In genomic region chr1:172026201-172026901, GRCm38 (mm10) we compare ENCODE assay signal across 8 mouse cellular contexts. TPM values are rescaled to one million over a fixed set of nuclear protein-coding genes. Genes with fewer than 3 reads are reported as not detected.
DNase-seq lines count a peak whose midpoint lies in the region; ATAC-seq and TF ChIP-seq lines count a peak whose summit lies in the region.

No protein-coding gene starts in this region.

- ATAC-seq in forebrain, embryonic 11.5 days (replicated peaks; ENCODE audit: low FRiP score), result peak; percentile 63
- ATAC-seq in monocyte, adult 5-6 weeks (replicated peaks; ENCODE audit: insufficient number of reproducible peaks, low FRiP score, low TSS enrichment, poor library complexity, severe bottlenecking), result no peak

- H3K4me3 ChIP-seq in left cerebral cortex, adult 2 months, result peak overlapping the region; percentile 54
- H3K4me3 ChIP-seq in bone marrow macrophage, adult 2 months (ENCODE audit: insufficient read depth, low read length), result peak overlapping the region; percentile 64
- H3K4me3 ChIP-seq in forebrain, embryonic 11.5 days (ENCODE audit: low read depth, low read length), result peak overlapping the region; percentile 96
- peak overlapping the region; percentile 80 for H3K4me3 ChIP-seq in limb, embryonic 10.5 days

- H3K36me3 ChIP-seq in forebrain, embryonic 11.5 days (ENCODE audit: control insufficient read depth, insufficient read depth, low read length), result no peaks in the 10 kb centered on the region
- peaks cover 29% of the 10 kb centered on the region for H3K36me3 ChIP-seq in limb, embryonic 10.5 days

- no peaks in the 10 kb centered on the region for H3K4me1 ChIP-seq in bone marrow macrophage, adult 2 months (ENCODE audit: control insufficient read depth, insufficient read depth, low read length)
- H3K4me1 ChIP-seq in forebrain, embryonic 11.5 days (replicated peaks; ENCODE audit: control insufficient read depth, insufficient read depth, low read length), result peaks cover 46% of the 10 kb centered on the region
- peaks cover 50% of the 10 kb centered on the region for H3K4me1 ChIP-seq in limb, embryonic 10.5 days

- TF ChIP-seq CTCF in left cerebral cortex, adult 2 months (IDR thresholded peaks at IDR 0.05), result no peak
- no peak for TF ChIP-seq CTCF in bone marrow macrophage, adult 2 months (IDR thresholded peaks at IDR 0.05; ENCODE audit: low read depth, low read length)

- no peaks in the 10 kb centered on the region for H3K9me3 ChIP-seq in forebrain, embryonic 11.5 days (ENCODE audit: control insufficient read depth, low read length)
- no peaks in the 10 kb centered on the region for H3K9me3 ChIP-seq in limb, embryonic 10.5 days (replicated peaks)

- H3K4me2 ChIP-seq in forebrain, embryonic 11.5 days (ENCODE audit: low read depth, low read length, severe bottlenecking), result peak overlapping the region; percentile 82

- peak overlapping the region; percentile 87 for H3K27ac ChIP-seq in left cerebral cortex, adult 2 months
- H3K27ac ChIP-seq in bone marrow macrophage, adult 2 months (ENCODE audit: insufficient read depth, low read depth, low read length), result no peak overlapping the region
- peak overlapping the region; percentile 97 for H3K27ac ChIP-seq in forebrain, embryonic 11.5 days (ENCODE audit: low read depth, low read length)
- peak overlapping the region; percentile 95 for H3K27ac ChIP-seq in limb, embryonic 10.5 days

- no peak for TF ChIP-seq POLR2A in bone marrow macrophage, adult 2 months (IDR thresholded peaks at IDR 0.05; ENCODE audit: borderline replicate concordance, low read depth, low read length)

- H3K9ac ChIP-seq in forebrain, embryonic 11.5 days (ENCODE audit: low read length), result peak overlapping the region; percentile 99

- intact Hi-C loops in left cerebral cortex, adult 2 months (cut with DNase I), result no loop called here

- 2% methylated on average over 23 of the region's 23 CpGs for WGBS in forebrain, embryonic 11.5 days
- WGBS in limb, embryonic 10.5 days, result 6% methylated on average over 23 of the region's 23 CpGs

- no peaks in the 10 kb centered on the region for H3K27me3 ChIP-seq in forebrain, embryonic 11.5 days (ENCODE audit: control insufficient read depth, insufficient read depth, low read length)
- 0 out of 2 replicates have a peak, but pooled peaks cover 6% of the 10 kb centered on the region for H3K27me3 ChIP-seq in limb, embryonic 10.5 days (ENCODE audit: low read depth, poor library complexity, severe bottlenecking)

- DNase-seq in left cerebral cortex, adult 2 months (ENCODE audit: extremely low spot score in 1 of 2, low spot score in 2 of 2), result no peak
- no peak for DNase-seq in left cerebral cortex, adult 11 months (ENCODE audit: low spot score)
- peak; percentile 78 for DNase-seq in forebrain, embryonic 11.5 days (ENCODE audit: low spot score)
- peak; percentile 74 for DNase-seq in limb, embryonic 10.5 days (ENCODE audit: low spot score)
- peak; percentile 67 for DNase-seq in neural tube, embryonic 10.5 days (ENCODE audit: extremely low spot score, low spot score)
- DNase-seq in urinary bladder, postnatal 36 days (ENCODE audit: low spot score in 2 of 2), result no peak

RNA-seq across cellular contexts. Expression of gene Vangl2, which starts 1.9 kb away (rescaled TPM):
- total RNA-seq in left cerebral cortex, adult 2 months (2021), result 10 to 100 TPM; 12.5 to 14.5 TPM
- 0.74 and 1.2 TPM in 2 replicates for polyA plus RNA-seq in bone marrow macrophage, adult 2 months (2012; ENCODE audit: insufficient read depth, insufficient read length, missing spikeins)
- 47.0 and 49.3 TPM in 2 replicates for polyA plus RNA-seq in forebrain, embryonic 11.5 days (2014; fragmentation: Nextera tagmentation; extraction: Ambion mirVana)
- polyA plus RNA-seq in limb, embryonic 10.5 days (2016; fragmentation: Nextera tagmentation; extraction: Ambion mirVana), result 28.3 and 29.9 TPM in 2 replicates
- 0.67 to 2.7 TPM (median 1.2 TPM) in 3 replicates for total RNA-seq in monocyte, adult 5-6 weeks (2017)

RNA-seq across cellular contexts. Expression of gene Nhlh1, which starts 31.0 kb away (rescaled TPM):
- under 1 TPM; 0.18 to 0.49 TPM for total RNA-seq in left cerebral cortex, adult 2 months (2021)
- polyA plus RNA-seq in bone marrow macrophage, adult 2 months (2012; ENCODE audit: insufficient read depth, insufficient read length, missing spikeins), result not detected in 2 replicates
- 6.0 and 7.6 TPM in 2 replicates for polyA plus RNA-seq in forebrain, embryonic 11.5 days (2014; fragmentation: Nextera tagmentation; extraction: Ambion mirVana)
- polyA plus RNA-seq in limb, embryonic 10.5 days (2016; fragmentation: Nextera tagmentation; extraction: Ambion mirVana), result not detected in 2 replicates
- total RNA-seq in monocyte, adult 5-6 weeks (2017), result not detected in 3 replicates

RNA-seq across cellular contexts. Expression of gene Copa, which starts 56.0 kb away (rescaled TPM):
- 100 to 1,000 TPM; 138 to 147 TPM for total RNA-seq in left cerebral cortex, adult 2 months (2021)
- polyA plus RNA-seq in bone marrow macrophage, adult 2 months (2012; ENCODE audit: insufficient read depth, insufficient read length, missing spikeins), result 159 and 167 TPM in 2 replicates
- 182 and 187 TPM in 2 replicates for polyA plus RNA-seq in forebrain, embryonic 11.5 days (2014; fragmentation: Nextera tagmentation; extraction: Ambion mirVana)
- 155 and 201 TPM in 2 replicates for polyA plus RNA-seq in limb, embryonic 10.5 days (2016; fragmentation: Nextera tagmentation; extraction: Ambion mirVana)
- 154 to 190 TPM (median 159 TPM) in 3 replicates for total RNA-seq in monocyte, adult 5-6 weeks (2017)

RNA-seq across cellular contexts. Expression of gene Ncstn, which starts 56.2 kb away (rescaled TPM):
- 10 to 100 TPM; 61.5 to 65.4 TPM for total RNA-seq in left cerebral cortex, adult 2 months (2021)
- polyA plus RNA-seq in bone marrow macrophage, adult 2 months (2012; ENCODE audit: insufficient read depth, insufficient read length, missing spikeins), result 142 and 144 TPM in 2 replicates
- polyA plus RNA-seq in forebrain, embryonic 11.5 days (2014; fragmentation: Nextera tagmentation; extraction: Ambion mirVana), result 107 and 117 TPM in 2 replicates
- 83.4 and 95.9 TPM in 2 replicates for polyA plus RNA-seq in limb, embryonic 10.5 days (2016; fragmentation: Nextera tagmentation; extraction: Ambion mirVana)
- total RNA-seq in monocyte, adult 5-6 weeks (2017), result 47.2 to 70.4 TPM (median 56.3 TPM) in 3 replicates

Comparison
In these comparisons a context has a peak if more than half of its experiments do, and no peak if none do; other contexts are left out.
1. DNase-seq: peak in forebrain, embryonic 11.5 days (single experiment), limb, embryonic 10.5 days (single experiment) and neural tube, embryonic 10.5 days (single experiment); none in left cerebral cortex, adult 2 months (0 of 2), left cerebral cortex, adult 11 months (single experiment) and urinary bladder, postnatal 36 days (0 of 2).
2. RNA of gene Vangl2, which starts 1.9 kb away (polyA plus RNA-seq): 47.0 to 49.3 TPM in forebrain, embryonic 11.5 days and 28.3 to 29.9 TPM in limb, embryonic 10.5 days; 0.74 to 1.2 TPM in bone marrow macrophage, adult 2 months; every median in the first group is over 10 times any median in the second.
3. Peak in every context shown above with its lines, with median percentiles within 50 percentile points of each other: H3K4me3 ChIP-seq.